Mouse (Mus musculus) kidney, postnatal 0 days (tissue): Measurements from ENCODE around the gene Snrpd2. TPM values are rescaled to one million over a fixed set of nuclear protein-coding genes. Genes with fewer than 3 reads are reported as not detected.

Experiments used
- ATAC-seq: fragments of 200-750 bp; cut with Nextera tagmentation; replicated peaks from 2 replicates; pipeline ENCODE4 v1.8.0; 2017; ENCODE audit warnings: low read depth, moderate number of reproducible peaks, moderate TSS enrichment, moderate library complexity; ENCODE audit not compliant: low FRiP score
- DNase-seq: peaks from one replicate; pipeline ENCODE4 v3.0.0-alpha.2; 2016; ENCODE audit warnings: low spot score
- H3K27ac ChIP-seq: fragments of 300-500 bp; sonication (generic); 2 replicates; pipeline ENCODE4 v1.5.1; 2014; ENCODE audit warnings: mild to moderate bottlenecking
- H3K27me3 ChIP-seq: fragments of 300-500 bp; sonication (generic); 2 replicates; pipeline ENCODE4 v1.6.1; 2014; ENCODE audit warnings: low read length, mixed read lengths; ENCODE audit not compliant: insufficient read depth
- H3K36me3 ChIP-seq: fragments of 300-500 bp; sonication (generic); 2 replicates; pipeline ENCODE4 v1.6.1; 2014; ENCODE audit warnings: low read length, mixed read lengths; ENCODE audit not compliant: insufficient read depth
- H3K4me1 ChIP-seq: fragments of 300-500 bp; sonication (generic); replicated peaks from 2 replicates; pipeline ENCODE4 v1.6.1; 2014; ENCODE audit warnings: antibody characterized with exemption, low read length, mixed read lengths; ENCODE audit not compliant: insufficient read depth
- H3K4me2 ChIP-seq: fragments of 300-500 bp; sonication (generic); 2 replicates; pipeline ENCODE4 v1.6.1; 2014; ENCODE audit warnings: mild to moderate bottlenecking, low read length, moderate library complexity, mixed read lengths
- H3K4me3 ChIP-seq: fragments of 300-500 bp; sonication (generic); replicated peaks from 2 replicates; pipeline ENCODE4 v1.5.1; 2014; ENCODE audit warnings: low read depth, low read length
- H3K9ac ChIP-seq: fragments of 300-500 bp; sonication (generic); 2 replicates; pipeline ENCODE4 v1.6.1; 2014; ENCODE audit warnings: low read depth, low read length
- H3K9me3 ChIP-seq: fragments of 300-500 bp; sonication (generic); replicated peaks from 2 replicates; pipeline ENCODE4 v1.6.1; 2016; ENCODE audit warnings: low read length, inconsistent platforms, mixed read lengths
- CTCF ChIP-seq: IDR thresholded peaks from 2 replicates; pipeline ENCODE4 v1.5.1; 2016; ENCODE audit warnings: antibody characterized with exemption, low read depth, mild to moderate bottlenecking, moderate library complexity
- WGBS: fragments of 180-500 bp; shearing (Covaris S2); extraction: QIAGEN DNeasy Blood & Tissue Kit; methylation state at CpG from one replicate; pipeline ENCODE4 v1.1.7; 2014; 5-methylcytosine and 5-hydroxymethylcytosine counted together
- polyA plus RNA-seq: library from polyadenylated mRNA; unstranded; fragments of >200 nt; fragmentation: Nextera tagmentation; extraction: Ambion mirVana; gene quantifications from 2 replicates; pipeline ENCODE4 v1.2.1, GENCODE M21; 2015

Gene Snrpd2
- 119 and 127 TPM in 2 replicates for polyA plus RNA-seq

DNA sequence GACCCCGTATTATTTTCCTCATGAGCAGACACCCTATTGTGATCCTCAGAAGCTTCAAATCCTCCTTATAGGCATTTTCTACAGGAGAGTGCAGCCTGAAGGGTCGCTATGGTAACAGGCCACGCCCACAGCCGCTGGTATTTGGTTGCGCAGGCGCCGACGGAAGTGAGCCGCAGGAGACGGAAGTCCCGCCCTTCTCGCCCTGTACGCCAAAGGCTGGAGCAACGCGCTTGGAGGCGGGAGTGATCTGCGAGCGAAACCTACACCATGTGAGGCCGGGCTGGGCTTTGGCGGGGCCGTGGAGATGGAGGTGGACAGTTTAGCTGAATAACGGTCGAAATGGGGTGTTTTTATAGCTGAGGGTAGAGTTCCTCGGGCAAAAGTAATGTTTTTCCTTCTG is at the start of gene Snrpd2:
Gene Snrpd2, plus strand, starts transcription at position 97 of the 400 bp plus-strand sequence.
- Histone ChIP-seq H3K4me1 (peaks cover 13% of the 10 kb centered on the region), H3K4me2 (peak within 1 kb of the TSS; percentile 89), H3K9me3 (no peaks in the 10 kb centered on the region), H3K27ac (peak within 1 kb of the TSS; percentile 75), H3K4me3 (peak within 1 kb of the TSS; percentile 61), H3K9ac (peak within 1 kb of the TSS; percentile 58), H3K36me3 (peaks cover 30% of the 10 kb centered on the region), H3K27me3 (no peaks in the 10 kb centered on the region)
- no peak for TF ChIP-seq CTCF
- 0% methylated on average over 24 of the region's 24 CpGs for WGBS
- DNase-seq (peak; percentile 97), ATAC-seq (peak; percentile 91)

DNA sequence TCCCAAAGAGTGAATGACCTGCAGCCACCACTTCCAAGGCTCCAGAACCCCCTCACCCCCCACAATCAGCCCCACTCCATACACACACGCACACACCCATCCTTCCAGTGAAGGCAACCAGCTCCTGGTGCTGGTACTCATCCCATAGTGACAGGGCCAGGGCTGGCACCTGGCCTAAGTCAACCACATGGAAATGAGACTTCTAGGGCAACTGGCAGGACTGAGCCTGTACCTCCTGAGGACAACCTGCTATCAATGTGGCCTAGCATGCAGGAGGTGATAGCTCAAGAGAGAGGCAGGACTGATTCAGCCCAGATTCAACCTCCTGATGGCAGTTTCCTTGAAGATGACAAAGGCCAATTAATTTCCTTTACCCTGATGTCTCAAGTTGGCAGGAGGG is 49.2 kb upstream of the Snrpd2 start:
- no peak for TF ChIP-seq CTCF
- ATAC-seq = no peak

GRCm38 (mm10) chr7:19103741-19104140 is 45.8 kb upstream of the Snrpd2 start:
- no peak overlapping the region for H3K9ac ChIP-seq
- ATAC-seq = no peak
- H3K4me3 ChIP-seq = no peak overlapping the region

More for the DNA sequence above, 49.2 kb upstream of the Snrpd2 start:
- Histone ChIP-seq H3K4me3 (no peak overlapping the region), H3K9me3 (no peaks in the 10 kb centered on the region), H3K27me3 (no peaks in the 10 kb centered on the region), H3K4me1 (peaks cover 13% of the 10 kb centered on the region), H3K9ac (no peak overlapping the region), H3K27ac (no peak overlapping the region), H3K36me3 (no peaks in the 10 kb centered on the region), H3K4me2 (no peak overlapping the region)
- 67% methylated on average over 1 of the region's 1 CpGs for WGBS
- DNase-seq = no peak

DNA sequence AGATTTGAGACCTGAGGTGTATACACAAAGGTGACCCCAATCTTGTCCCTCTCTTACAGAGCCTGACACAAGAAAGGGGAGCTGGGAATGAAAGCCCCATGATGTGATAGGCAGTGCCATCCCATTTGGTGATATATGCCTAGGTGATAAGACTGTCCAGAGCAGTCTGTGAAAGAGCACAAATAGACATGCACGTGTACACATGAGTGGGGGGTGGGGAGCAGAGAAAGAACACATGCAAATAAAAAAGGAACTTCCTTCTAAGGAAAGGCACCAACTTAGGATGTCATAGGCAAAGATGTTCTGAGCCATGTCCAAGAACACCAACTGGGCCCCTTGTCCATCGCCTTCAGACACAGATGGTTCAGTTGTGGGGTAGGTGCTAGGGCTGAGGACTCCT is 45.0 kb upstream of the Snrpd2 start:
- DNase-seq (no peak), ATAC-seq (no peak)
- Histone ChIP-seq H3K4me2 (no peak overlapping the region), H3K9me3 (no peaks in the 10 kb centered on the region), H3K4me1 (no peaks in the 10 kb centered on the region), H3K4me3 (no peak overlapping the region), H3K36me3 (no peaks in the 10 kb centered on the region), H3K27ac (no peak overlapping the region), H3K9ac (no peak overlapping the region), H3K27me3 (no peaks in the 10 kb centered on the region)
- no peak for TF ChIP-seq CTCF
- 87% methylated on average over 2 of the region's 2 CpGs for WGBS

More at GRCm38 (mm10) chr7:19103741-19104140, 45.8 kb upstream of the Snrpd2 start:
- H3K27me3 ChIP-seq = no peaks in the 10 kb centered on the region
- no peak for TF ChIP-seq CTCF
- DNase-seq = no peak
- H3K27ac ChIP-seq = no peak overlapping the region
- H3K4me1 ChIP-seq = no peaks in the 10 kb centered on the region
- no peak overlapping the region for H3K4me2 ChIP-seq
- no peaks in the 10 kb centered on the region for H3K9me3 ChIP-seq
- H3K36me3 ChIP-seq = no peaks in the 10 kb centered on the region

GRCm38 (mm10) chr7:19107436-19107835 is 42.1 kb upstream of the Snrpd2 start:
- Histone ChIP-seq H3K9ac (no peak overlapping the region), H3K27me3 (no peaks in the 10 kb centered on the region), H3K27ac (no peak overlapping the region), H3K4me2 (no peak overlapping the region), H3K4me3 (no peak overlapping the region), H3K4me1 (no peaks in the 10 kb centered on the region), H3K9me3 (no peaks in the 10 kb centered on the region), H3K36me3 (no peaks in the 10 kb centered on the region)
- TF ChIP-seq CTCF = no peak
- no peak for DNase-seq
- 54% methylated on average over 3 of the region's 3 CpGs for WGBS
- ATAC-seq = no peak

GRCm38 (mm10) chr7:19109565-19109964 is 40.0 kb upstream of the Snrpd2 start:
- no peak overlapping the region for H3K4me3 ChIP-seq
- H3K27me3 ChIP-seq = no peaks in the 10 kb centered on the region
- no peaks in the 10 kb centered on the region for H3K4me1 ChIP-seq
- H3K9me3 ChIP-seq = no peaks in the 10 kb centered on the region
- 74% methylated on average over 1 of the region's 1 CpGs for WGBS
- H3K4me2 ChIP-seq = no peak overlapping the region
- ATAC-seq (no peak), DNase-seq (no peak)
- H3K9ac ChIP-seq = no peak overlapping the region
- no peaks in the 10 kb centered on the region for H3K36me3 ChIP-seq
- TF ChIP-seq CTCF = no peak
- H3K27ac ChIP-seq = no peak overlapping the region
